Mouse (Mus musculus): ENCODE measurements at regions not wholly inside any gene's neighbourhood (a gene's known extent, or its start where the extent isn't known, plus 50 kb on each side); places are given as distances from the start of the nearest gene placed in this dataset.

- no peak for DNase-seq
- intact Hi-C loops (cut with DNase I), result no loop called here
These were observed 90.4 kb downstream of the Otol1 start for GRCm38 (mm10) chr3:70097813-70098212.

- DNase-seq, result peak; percentile 56
- intact Hi-C loops (cut with DNase I), result loop anchor here (10.0 kb wide), 2 partner anchors 383 to 993 kb away; no protein-coding TSS in a partner anchor
These were observed 94.7 kb downstream of the Otol1 start for GRCm38 (mm10) chr3:70102091-70102490.

GRCm38 (mm10) chr3:70102593-70103213, 95.3 kb downstream of the Otol1 start:
- peak; percentile 82 for DNase-seq
- intact Hi-C loops (cut with DNase I), result loop anchor here (10.0 kb wide), 2 partner anchors 382 to 992 kb away; no protein-coding TSS in a partner anchor

- DNase-seq, result peak; percentile 84
- intact Hi-C loops (cut with DNase I), result loop anchor here (10.0 kb wide), 2 partner anchors 381 to 991 kb away; no protein-coding TSS in a partner anchor
These were observed 96.8 kb downstream of the Otol1 start for GRCm38 (mm10) chr3:70103983-70104827.

- DNase-seq, result peak; percentile 68
- intact Hi-C loops (cut with DNase I), result loop anchor here (10.0 kb wide), 2 partner anchors 380 to 990 kb away; no protein-coding TSS in a partner anchor
These were observed 97.5 kb downstream of the Otol1 start for GRCm38 (mm10) chr3:70104828-70105399.

GRCm38 (mm10) chr3:70105561-70105960, 98.1 kb downstream of the Otol1 start:
- peak; percentile 16 for DNase-seq
- intact Hi-C loops (cut with DNase I), result loop anchor here (10.0 kb wide), 2 partner anchors 379 to 989 kb away; no protein-coding TSS in a partner anchor

GRCm38 (mm10) chr3:70106141-70106540, 98.7 kb downstream of the Otol1 start:
- intact Hi-C loops (cut with DNase I), result loop anchor here (10.0 kb wide), 2 partner anchors 379 to 989 kb away; no protein-coding TSS in a partner anchor
- peak; percentile 71 for DNase-seq

- DNase-seq, result no peak
- intact Hi-C loops (cut with DNase I), result no loop called here
These were observed 118.8 kb downstream of the Otol1 start for GRCm38 (mm10) chr3:70126212-70126611.

GRCm38 (mm10) chr3:70130241-70131029, 123.0 kb downstream of the Otol1 start:
- intact Hi-C loops (cut with DNase I), result no loop called here
- DNase-seq, result no peak

- no peak for DNase-seq
- intact Hi-C loops (cut with DNase I), result no loop called here
These were observed 127.5 kb downstream of the Otol1 start for GRCm38 (mm10) chr3:70134963-70135362.

- DNase-seq, result no peak
- intact Hi-C loops (cut with DNase I), result no loop called here
These were observed 131.1 kb downstream of the Otol1 start for GRCm38 (mm10) chr3:70138488-70138887.

GRCm38 (mm10) chr3:70138926-70139325, 131.5 kb downstream of the Otol1 start:
- no peak for DNase-seq
- intact Hi-C loops (cut with DNase I), result no loop called here

- intact Hi-C loops (cut with DNase I), result no loop called here
- DNase-seq, result no peak
These were observed 138.3 kb downstream of the Otol1 start for GRCm38 (mm10) chr3:70145728-70146127.

GRCm38 (mm10) chr3:70151156-70151555, 143.7 kb downstream of the Otol1 start:
- intact Hi-C loops (cut with DNase I), result no loop called here
- DNase-seq, result no peak

GRCm38 (mm10) chr3:70160043-70160442, 152.6 kb downstream of the Otol1 start:
- DNase-seq, result no peak
- intact Hi-C loops (cut with DNase I), result no loop called here

GRCm38 (mm10) chr3:70171667-70172066, 164.3 kb downstream of the Otol1 start:
- DNase-seq, result no peak
- intact Hi-C loops (cut with DNase I), result no loop called here

GRCm38 (mm10) chr3:70176391-70176790, 169.0 kb downstream of the Otol1 start:
- DNase-seq, result no peak
- intact Hi-C loops (cut with DNase I), result no loop called here

- DNase-seq, result no peak
- intact Hi-C loops (cut with DNase I), result no loop called here
These were observed 174.2 kb downstream of the Otol1 start for GRCm38 (mm10) chr3:70181611-70182010.

- DNase-seq, result no peak
- intact Hi-C loops (cut with DNase I), result no loop called here
These were observed 183.3 kb downstream of the Otol1 start for GRCm38 (mm10) chr3:70190741-70191140.

- no peak for DNase-seq
- intact Hi-C loops (cut with DNase I), result no loop called here
These were observed 189.3 kb downstream of the Otol1 start for GRCm38 (mm10) chr3:70196671-70197070.

GRCm38 (mm10) chr3:70198890-70199289, 191.5 kb downstream of the Otol1 start:
- DNase-seq, result no peak
- intact Hi-C loops (cut with DNase I), result no loop called here

Data from left cerebral cortex, postnatal 4 days (tissue).